Mouse (Mus musculus) CH12.LX (cell line): ENCODE data around the gene Olfr307. TPM values are rescaled to one million over a fixed set of nuclear protein-coding genes. Genes with fewer than 3 reads are reported as not detected.

ENCODE experiments used
- DNase-seq: peaks from one replicate; pipeline ENCODE4 v3.0.0-alpha.2; 2013; ENCODE audit errors: extremely low read depth
- H3K27ac ChIP-seq: 2 replicates; pipeline ENCODE4 v1.5.1; 2012; ENCODE audit warnings: low read depth, mild to moderate bottlenecking, control low read depth, moderate library complexity; ENCODE audit not compliant: insufficient read depth
- H3K27me3 ChIP-seq: replicated peaks from 2 replicates; pipeline ENCODE3; 2012; ENCODE audit warnings: inconsistent platforms
- H3K36me3 ChIP-seq, 2 experiments: replicated peaks in 1 of 2; 2 replicates each; pipeline versions ENCODE3 to v1.6.1; 2012; ENCODE audit warnings: inconsistent platforms in 1 of 2, low read length in 1 of 2, mild to moderate bottlenecking in 1 of 2, mixed read lengths in 1 of 2, moderate library complexity in 1 of 2; ENCODE audit not compliant: control insufficient read depth in 1 of 2, insufficient read depth in 1 of 2
- H3K4me1 ChIP-seq, 2 experiments: 2 replicates each; pipeline ENCODE4 v1.6.1; 2012; ENCODE audit warnings: inconsistent platforms in 1 of 2, moderate library complexity in 1 of 2; ENCODE audit not compliant: insufficient read depth in 2 of 2, control insufficient read depth in 1 of 2
- H3K4me2 ChIP-seq: 2 replicates; pipeline ENCODE4 v1.6.1; 2012; ENCODE audit warnings: low read depth, mild to moderate bottlenecking, control low read depth; ENCODE audit not compliant: poor library complexity, insufficient read depth, severe bottlenecking
- H3K4me3 ChIP-seq, 3 experiments: fragments of 150-350 bp in 1 of 3; sonication (generic) in 1 of 3; replicated peaks in 1 of 3; 2 replicates each; pipeline versions ENCODE3 to v1.5.1; 2011 to 2012; ENCODE audit warnings: low read depth in 2 of 3, low read length in 2 of 3, mild to moderate bottlenecking in 2 of 3, moderate library complexity in 2 of 3, control low read depth in 1 of 3, improper control_type of control experiment in 1 of 3, inconsistent platforms in 1 of 3, mixed read lengths in 1 of 3; ENCODE audit not compliant: poor library complexity in 1 of 3
- H3K79me2 ChIP-seq: replicated peaks from 2 replicates; pipeline ENCODE4 v1.6.1; 2012; ENCODE audit warnings: mild to moderate bottlenecking, moderate library complexity; ENCODE audit not compliant: control insufficient read depth, poor library complexity, insufficient read depth, severe bottlenecking; ENCODE audit errors: extremely low read depth
- H3K9ac ChIP-seq: 2 replicates; pipeline ENCODE4 v1.6.1; 2012; ENCODE audit warnings: low read depth, mild to moderate bottlenecking, control low read depth, moderate library complexity; ENCODE audit not compliant: insufficient read depth
- H3K9me3 ChIP-seq: replicated peaks from 2 replicates; pipeline ENCODE3; 2012; ENCODE audit warnings: low read length, inconsistent platforms, mixed read lengths
- CHD1 ChIP-seq: IDR thresholded peaks from 2 replicates; pipeline ENCODE4 v1.6.1; 2012; ENCODE audit warnings: low read depth, low read length, improper control_type of control experiment, inconsistent platforms
- E2F4 ChIP-seq: IDR thresholded peaks from 2 replicates; pipeline ENCODE4 v1.6.1; 2011; ENCODE audit warnings: low read depth, low read length, improper control_type of control experiment; ENCODE audit not compliant: insufficient replicate concordance
- ETS1 ChIP-seq: conservative IDR thresholded peaks from 2 replicates; pipeline ENCODE4 v1.6.1; 2012; ENCODE audit warnings: low read depth, mild to moderate bottlenecking, inconsistent platforms, low read length, improper control_type of control experiment, moderate library complexity
- GABPA ChIP-seq: IDR thresholded peaks from 2 replicates; pipeline ENCODE4 v1.6.1; 2012; ENCODE audit warnings: low read depth, low read length, improper control_type of control experiment, inconsistent platforms; ENCODE audit not compliant: insufficient replicate concordance
- JUN ChIP-seq: IDR thresholded peaks from 2 replicates; pipeline ENCODE4 v1.6.1; 2011; ENCODE audit warnings: low read depth, mild to moderate bottlenecking, low read length, improper control_type of control experiment, moderate library complexity; ENCODE audit not compliant: insufficient read depth
- JUND ChIP-seq: conservative IDR thresholded peaks from 2 replicates; pipeline ENCODE4 v1.6.1; 2011; ENCODE audit warnings: low read depth, low read length, improper control_type of control experiment
- MEF2A ChIP-seq: IDR thresholded peaks from 2 replicates; pipeline ENCODE4 v1.6.1; 2014; ENCODE audit warnings: low read depth, mild to moderate bottlenecking, inconsistent platforms, low read length, improper control_type of control experiment, borderline replicate concordance
- MXI1 ChIP-seq: IDR thresholded peaks from 2 replicates; pipeline ENCODE4 v1.6.1; 2011; ENCODE audit warnings: mild to moderate bottlenecking, low read depth, low read length, improper control_type of control experiment
- MYC ChIP-seq: IDR thresholded peaks from 2 replicates; pipeline ENCODE4 v1.6.1; 2011; ENCODE audit warnings: low read depth, mild to moderate bottlenecking, improper control_type of control experiment, low read length
- PAX5 ChIP-seq: IDR thresholded peaks from 2 replicates; pipeline ENCODE4 v1.6.1; 2012; ENCODE audit warnings: low read length, inconsistent platforms, mixed read lengths
- POLR2A ChIP-seq: IDR thresholded peaks from 2 replicates; pipeline ENCODE4 v1.6.1; 2011; ENCODE audit warnings: low read depth, mild to moderate bottlenecking, improper control_type of control experiment, low read length
- RAD21 ChIP-seq: IDR thresholded peaks from 2 replicates; pipeline ENCODE4 v1.6.1; 2011; ENCODE audit warnings: low read depth, mild to moderate bottlenecking, low read length, improper control_type of control experiment, moderate library complexity
- SMC3 ChIP-seq: IDR thresholded peaks from 2 replicates; pipeline ENCODE4 v1.6.1; 2011; ENCODE audit warnings: low read depth, low read length, improper control_type of control experiment
- TBP ChIP-seq: conservative IDR thresholded peaks from 2 replicates; pipeline ENCODE4 v1.6.1; 2011; ENCODE audit warnings: low read depth, low read length, improper control_type of control experiment
- TCF12 ChIP-seq: IDR thresholded peaks from 2 replicates; pipeline ENCODE4 v1.6.1; 2014; ENCODE audit warnings: low read depth, mild to moderate bottlenecking, inconsistent platforms, low read length, improper control_type of control experiment
- UBTF ChIP-seq: IDR thresholded peaks from 2 replicates; pipeline ENCODE4 v1.6.1; 2012; ENCODE audit warnings: low read depth, mild to moderate bottlenecking, inconsistent platforms, low read length, improper control_type of control experiment, moderate library complexity
- USF1 ChIP-seq: IDR thresholded peaks from 2 replicates; pipeline ENCODE4 v1.6.1; 2014; ENCODE audit warnings: low read depth, mild to moderate bottlenecking, inconsistent platforms, low read length, improper control_type of control experiment
- ZC3H11A ChIP-seq: IDR thresholded peaks from 2 replicates; pipeline ENCODE4 v1.6.1; 2012; ENCODE audit warnings: low read depth, mild to moderate bottlenecking, inconsistent platforms, low read length, improper control_type of control experiment
- ZKSCAN1 ChIP-seq: IDR thresholded peaks from 2 replicates; pipeline ENCODE4 v1.6.1; 2012; ENCODE audit warnings: low read depth, inconsistent platforms, low read length, improper control_type of control experiment, borderline replicate concordance
- dilution Hi-C: fragments of 300-500 bp; cut with MboI; formaldehyde crosslinking; loops from 2 replicates; pipeline ENCODE4 v1.14.3; 2020; ENCODE audit warnings: low sequenced_read_pairs; ENCODE audit not compliant: extremely low pct_unique_long_range_greater_than_20kb, extremely low pct_ligation_motif_present
- in situ Hi-C: fragments of 300-500 bp; cut with MboI; formaldehyde crosslinking; loops from 3 replicates; pipeline ENCODE4 v1.14.3; 2019; ENCODE audit warnings: low sequenced_read_pairs, low pct_ligation_motif_present, low pct_unique_long_range_greater_than_20kb, mixed read lengths
- polyA plus RNA-seq: library from polyadenylated mRNA; unstranded; fragments of >175 nt; gene quantifications from 2 replicates; pipeline ENCODE4 v1.2.1, GENCODE M21; 2012; ENCODE audit warnings: low read depth; ENCODE audit not compliant: insufficient read length
- total RNA-seq, 2 experiments: library from RNA; depleted of rRNA; stranded (reverse); fragments of 300-350 nt in 1 of 2; fragments of >200 nt in 1 of 2; gene quantifications; 2 replicates each; pipeline ENCODE4 v1.2.3; 2012 to 2014

The Olfr307 gene
- total and polyA plus RNA-seq, 3 experiments = not detected

GRCm38 (mm10) chr7:86325530-86325929 is 11.9 kb downstream of the Olfr307 start, which contains the start of gene Olfr308:
TSS of gene Olfr308 (minus strand) at chr7:86325630.
- no peak for TF ChIP-seq ZKSCAN1

GRCm38 (mm10) chr7:86321323-86321722 is 16.1 kb downstream of the Olfr307 start:
- dilution Hi-C loops = no loop called here
- H3K4me2 ChIP-seq = no peak overlapping the region
- no peaks in the 10 kb centered on the region for H3K27me3 ChIP-seq
- in situ Hi-C loops = no loop called here
- H3K9ac ChIP-seq = no peak overlapping the region
- H3K27ac ChIP-seq = no peak overlapping the region
- H3K36me3 ChIP-seq = no peaks in the 10 kb centered on the region
- H3K4me3 ChIP-seq = no peak overlapping the region
- no peaks in the 10 kb centered on the region for H3K79me2 ChIP-seq
- H3K9me3 ChIP-seq = peaks cover 13% of the 10 kb centered on the region
- TF ChIP-seq SMC3 (no peak), MEF2A (no peak), GABPA (no peak), TBP (no peak), ZC3H11A (no peak), RAD21 (no peak), JUN (no peak), MXI1 (no peak), PAX5 (no peak), MYC (no peak), TCF12 (no peak)
- no peaks in the 10 kb centered on the region for H3K4me1 ChIP-seq
- no peak for DNase-seq

More at GRCm38 (mm10) chr7:86325530-86325929, 11.9 kb downstream of the Olfr307 start, which contains the start of gene Olfr308:
- no peak for DNase-seq
- no peak within 1 kb of the TSS for H3K27ac ChIP-seq
- in situ Hi-C loops = no loop called here
- H3K4me1 ChIP-seq = no peaks in the 10 kb centered on the region
- H3K4me2 ChIP-seq = no peak within 1 kb of the TSS
- H3K27me3 ChIP-seq = no peaks in the 10 kb centered on the region
- H3K9ac ChIP-seq = no peak within 1 kb of the TSS
- H3K36me3 ChIP-seq = no peaks in the 10 kb centered on the region
- H3K4me3 ChIP-seq = no peak within 1 kb of the TSS
- no peaks in the 10 kb centered on the region for H3K79me2 ChIP-seq
- peaks cover 26% of the 10 kb centered on the region for H3K9me3 ChIP-seq
- dilution Hi-C loops = no loop called here

GRCm38 (mm10) chr7:86313608-86314007 is 23.8 kb downstream of the Olfr307 start, which contains the start of gene Olfr309:
TSS of gene Olfr309 (minus strand) at chr7:86313708.
- no peaks in the 10 kb centered on the region for H3K4me1 ChIP-seq
- dilution Hi-C loops (no loop called here), in situ Hi-C loops (no loop called here)
- H3K79me2 ChIP-seq = no peaks in the 10 kb centered on the region
- H3K9ac ChIP-seq = no peak within 1 kb of the TSS
- H3K36me3 ChIP-seq = no peaks in the 10 kb centered on the region
- H3K4me2 ChIP-seq = no peak within 1 kb of the TSS
- no peak within 1 kb of the TSS for H3K4me3 ChIP-seq
- peaks cover 5% of the 10 kb centered on the region for H3K9me3 ChIP-seq
- H3K27ac ChIP-seq = no peak within 1 kb of the TSS
- no peaks in the 10 kb centered on the region for H3K27me3 ChIP-seq
- TF ChIP-seq ZKSCAN1 = no peak
- TF ChIP-seq SMC3 = no peak
- no peak for TF ChIP-seq JUND
- no peak for TF ChIP-seq PAX5
- no peak for TF ChIP-seq CHD1
- TF ChIP-seq ZC3H11A = no peak
- no peak for TF ChIP-seq E2F4
- no peak for TF ChIP-seq ETS1
- no peak for TF ChIP-seq MXI1
- no peak for TF ChIP-seq POLR2A
- no peak for TF ChIP-seq USF1
- TF ChIP-seq UBTF = no peak
- no peak for DNase-seq
